Mouse (Mus musculus) forebrain, embryonic 15.5 days (tissue): ENCODE measurements around the gene Ankrd17. TPM values are rescaled to one million over a fixed set of nuclear protein-coding genes. Genes with fewer than 3 reads are reported as not detected.
"Not testable (repeated sequence)": the region's sequence is repeated elsewhere in the genome, so short reads cannot be mapped to it uniquely, and the experiment has no call there.

Source experiments
- ATAC-seq: fragments of 200-750 bp; cut with Nextera tagmentation; replicated peaks from 2 replicates; pipeline ENCODE4 v1.8.0; 2017; ENCODE audit warnings: mild to moderate bottlenecking, moderate TSS enrichment, moderate library complexity
- H3K27ac ChIP-seq: fragments of 300-500 bp; sonication (generic); replicated peaks from 2 replicates; pipeline ENCODE4 v1.5.1; 2015; ENCODE audit warnings: mild to moderate bottlenecking, inconsistent platforms
- H3K27me3 ChIP-seq: fragments of 300-500 bp; sonication (generic); 2 replicates; pipeline ENCODE4 v1.6.1; 2015; ENCODE audit warnings: inconsistent platforms
- H3K36me3 ChIP-seq: fragments of 300-500 bp; sonication (generic); 2 replicates; pipeline ENCODE4 v1.6.1; 2015; ENCODE audit warnings: mild to moderate bottlenecking, inconsistent platforms
- H3K4me1 ChIP-seq: fragments of 300-500 bp; sonication (generic); 2 replicates; pipeline ENCODE4 v1.6.1; 2015; ENCODE audit warnings: inconsistent platforms
- H3K4me2 ChIP-seq: fragments of 300-500 bp; sonication (generic); replicated peaks from 2 replicates; pipeline ENCODE4 v1.6.1; 2015; ENCODE audit warnings: mild to moderate bottlenecking, inconsistent platforms
- H3K4me3 ChIP-seq: fragments of 300-500 bp; sonication (generic); 2 replicates; pipeline ENCODE4 v1.5.1; 2015; ENCODE audit warnings: mild to moderate bottlenecking, inconsistent platforms
- H3K9ac ChIP-seq: fragments of 300-500 bp; sonication (generic); replicated peaks from 2 replicates; pipeline ENCODE4 v1.6.1; 2015; ENCODE audit warnings: mild to moderate bottlenecking, inconsistent platforms
- H3K9me3 ChIP-seq: fragments of 300-500 bp; sonication (generic); 2 replicates; pipeline ENCODE4 v1.6.1; 2016; ENCODE audit warnings: inconsistent platforms
- WGBS: fragments of 180-500 bp; shearing (Covaris S2); methylation state at CpG from one replicate; pipeline ENCODE4 v1.1.7; 2015; ENCODE audit warnings: mixed read lengths; 5-methylcytosine and 5-hydroxymethylcytosine counted together
- polyA plus RNA-seq: library from polyadenylated mRNA; unstranded; fragments of >200 nt; fragmentation: Nextera tagmentation; extraction: Ambion mirVana; gene quantifications from 2 replicates; pipeline ENCODE4 v1.2.1, GENCODE M21; 2015

The Ankrd17 gene
- polyA plus RNA-seq, 1 experiment from 2014 or later, result 30.2 TPM

GRCm38 (mm10) chr5:90298396-90298795 lies 68.0 kb downstream of the Ankrd17 start:
- H3K4me1 ChIP-seq, result no peaks in the 10 kb centered on the region
- 96% methylated on average over 11 of the region's 11 CpGs for WGBS

DNA sequence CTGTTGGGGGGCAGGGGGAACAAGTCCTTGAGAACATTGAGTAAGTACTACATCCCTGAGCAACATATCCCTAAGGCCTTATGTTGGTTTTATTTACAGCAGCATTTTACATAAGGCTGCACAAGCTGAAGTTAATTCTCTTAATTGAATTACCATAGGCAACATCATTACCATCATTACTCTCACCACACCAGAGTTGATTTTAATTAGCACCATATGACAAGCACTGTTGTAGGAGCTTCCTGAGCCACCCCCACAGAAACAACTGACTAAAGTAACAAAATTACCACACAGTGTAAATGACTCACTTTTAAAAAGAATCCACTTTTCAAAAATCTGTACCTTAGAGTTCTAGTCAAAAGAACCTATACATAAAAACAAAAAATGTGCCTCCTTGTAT lies 76.5 kb downstream of the Ankrd17 start:
- Histone ChIP-seq H3K4me1 (no peaks in the 10 kb centered on the region), H3K9me3 (no peaks in the 10 kb centered on the region), H3K27me3 (no peaks in the 10 kb centered on the region), H3K4me3 (no peak overlapping the region), H3K36me3 (peaks cover 69% of the 10 kb centered on the region), H3K27ac (no peak overlapping the region), H3K9ac (no peak overlapping the region), H3K4me2 (no peak overlapping the region)
- ATAC-seq, result no peak

More at GRCm38 (mm10) chr5:90298396-90298795, 68.0 kb downstream of the Ankrd17 start:
- Histone ChIP-seq H3K4me2 (no peak overlapping the region), H3K36me3 (peaks cover 36% of the 10 kb centered on the region), H3K27me3 (no peaks in the 10 kb centered on the region), H3K9me3 (no peaks in the 10 kb centered on the region), H3K27ac (no peak overlapping the region), H3K4me3 (no peak overlapping the region), H3K9ac (no peak overlapping the region)
- no peak for ATAC-seq

DNA sequence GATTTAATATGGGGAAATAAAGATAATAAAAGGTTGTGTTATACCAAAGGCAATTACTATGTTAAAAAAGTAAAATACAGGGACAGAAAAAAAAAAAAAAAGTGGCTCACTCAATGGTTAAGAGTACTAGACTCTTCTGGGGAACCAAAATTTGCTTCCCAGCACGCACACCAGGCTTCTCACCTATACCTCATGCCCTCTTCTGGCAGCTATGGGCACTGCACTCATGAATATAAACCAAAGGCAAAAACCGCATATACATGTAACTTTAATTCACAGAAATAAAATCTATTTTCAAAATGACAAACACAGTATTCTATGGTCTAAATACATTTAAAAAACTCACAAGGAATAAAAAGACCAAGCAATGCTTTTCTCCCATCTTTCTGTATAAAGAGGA lies 79.8 kb downstream of the Ankrd17 start:
- Histone ChIP-seq H3K27ac (no peak overlapping the region), H3K4me3 (no peak overlapping the region), H3K4me2 (no peak overlapping the region), H3K36me3 (peaks cover 68% of the 10 kb centered on the region), H3K9me3 (no peaks in the 10 kb centered on the region), H3K27me3 (no peaks in the 10 kb centered on the region), H3K4me1 (no peaks in the 10 kb centered on the region), H3K9ac (no peak overlapping the region)
- ATAC-seq, result no peak
- WGBS, result 68% methylated on average over 2 of the region's 2 CpGs

DNA sequence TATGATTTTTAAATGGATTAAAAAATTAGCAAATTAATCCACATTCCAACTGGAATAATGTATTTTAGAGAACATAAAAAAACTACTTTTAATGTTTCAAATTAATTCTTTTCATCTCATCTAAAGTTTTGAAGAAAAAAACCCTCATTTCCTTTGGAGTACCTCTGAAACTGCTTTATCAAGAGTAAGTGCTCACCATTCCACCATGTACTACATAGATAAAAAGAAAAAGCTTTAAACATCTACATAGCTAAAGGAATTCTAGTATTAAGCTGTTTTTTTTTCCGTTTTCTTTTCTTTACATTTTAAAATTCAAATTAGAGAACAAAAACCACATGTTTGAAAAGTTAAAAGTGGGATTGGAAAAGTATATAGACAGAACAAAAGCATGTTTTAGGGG lies 86.3 kb downstream of the Ankrd17 start:
- Histone ChIP-seq H3K27me3 (no peaks in the 10 kb centered on the region), H3K36me3 (peaks cover 39% of the 10 kb centered on the region), H3K27ac (no peak overlapping the region), H3K4me1 (no peaks in the 10 kb centered on the region), H3K4me3 (no peak overlapping the region), H3K9ac (no peak overlapping the region), H3K9me3 (no peaks in the 10 kb centered on the region), H3K4me2 (no peak overlapping the region)
- 93% methylated on average over 1 of the region's 1 CpGs for WGBS
- no peak for ATAC-seq

DNA sequence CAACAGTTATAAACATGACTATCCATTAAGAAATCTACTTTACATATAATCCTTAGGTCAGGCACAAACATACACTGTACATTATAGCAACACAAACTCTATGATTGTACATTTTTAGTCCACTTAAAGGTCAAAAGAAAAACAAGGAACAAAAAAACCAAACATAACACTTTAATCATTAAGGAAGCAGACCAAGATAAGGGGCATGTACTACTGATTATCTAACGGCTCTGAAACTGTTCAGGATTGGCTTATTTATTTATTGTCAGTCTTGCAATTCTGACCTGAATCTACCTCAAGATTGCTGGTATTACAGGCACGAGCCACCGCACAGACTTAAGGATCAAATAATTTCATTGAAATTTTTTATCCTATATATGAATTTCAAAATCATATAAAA lies 87.0 kb downstream of the Ankrd17 start:
- Histone ChIP-seq H3K4me3 (no peak overlapping the region), H3K27me3 (no peaks in the 10 kb centered on the region), H3K4me1 (no peaks in the 10 kb centered on the region), H3K4me2 (no peak overlapping the region), H3K9ac (no peak overlapping the region), H3K9me3 (no peaks in the 10 kb centered on the region), H3K27ac (no peak overlapping the region), H3K36me3 (peaks cover 34% of the 10 kb centered on the region)
- no peak for ATAC-seq
- 89% methylated on average over 3 of the region's 3 CpGs for WGBS

GRCm38 (mm10) chr5:90277443-90277842 lies 88.9 kb downstream of the Ankrd17 start:
- H3K9ac ChIP-seq, result no peak overlapping the region
- H3K9me3 ChIP-seq, result no peaks in the 10 kb centered on the region
- WGBS, result 93% methylated on average over 1 of the region's 1 CpGs
- H3K36me3 ChIP-seq, result peaks cover 18% of the 10 kb centered on the region
- H3K27ac ChIP-seq, result no peak overlapping the region
- no peak overlapping the region for H3K4me3 ChIP-seq
- H3K27me3 ChIP-seq, result no peaks in the 10 kb centered on the region
- H3K4me1 ChIP-seq, result no peaks in the 10 kb centered on the region
- no peak for ATAC-seq
- no peak overlapping the region for H3K4me2 ChIP-seq

GRCm38 (mm10) chr5:90274806-90275205 lies 91.6 kb downstream of the Ankrd17 start:
- no peak for ATAC-seq
- no peak overlapping the region for H3K27ac ChIP-seq
- no peaks in the 10 kb centered on the region for H3K27me3 ChIP-seq
- no peaks in the 10 kb centered on the region for H3K9me3 ChIP-seq
- H3K4me3 ChIP-seq, result no peak overlapping the region
- H3K36me3 ChIP-seq, result peaks cover 23% of the 10 kb centered on the region
- H3K4me1 ChIP-seq, result no peaks in the 10 kb centered on the region
- 84% methylated on average over 1 of the region's 1 CpGs for WGBS
- no peak overlapping the region for H3K9ac ChIP-seq
- no peak overlapping the region for H3K4me2 ChIP-seq

DNA sequence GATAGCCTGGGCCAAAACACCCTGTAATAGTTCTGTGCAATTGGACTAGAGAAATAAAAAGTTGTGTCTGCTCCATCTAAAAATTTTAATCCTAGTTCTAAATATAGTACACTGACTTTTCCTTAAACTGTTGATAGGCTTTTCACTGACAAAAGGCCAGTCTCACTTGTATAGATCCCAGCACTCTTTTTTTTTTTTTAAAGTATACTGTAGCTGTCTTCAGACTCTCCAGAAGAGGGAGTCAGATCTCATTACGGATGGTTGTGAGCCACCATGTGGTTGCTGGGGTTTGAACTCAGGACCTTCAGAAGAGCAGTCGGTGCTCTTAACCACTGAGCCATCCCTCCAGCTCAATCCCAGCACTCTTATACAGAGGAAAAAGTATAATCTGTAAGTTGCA lies 104.1 kb downstream of the Ankrd17 start:
- H3K36me3 ChIP-seq, result peaks cover 71% of the 10 kb centered on the region
- not testable (repeated sequence) for H3K9me3 ChIP-seq, H3K27me3 ChIP-seq, H3K9ac ChIP-seq, H3K4me3 ChIP-seq, H3K27ac ChIP-seq, H3K4me1 ChIP-seq, H3K4me2 ChIP-seq, ATAC-seq
- 79% methylated on average over 2 of the region's 2 CpGs for WGBS

DNA sequence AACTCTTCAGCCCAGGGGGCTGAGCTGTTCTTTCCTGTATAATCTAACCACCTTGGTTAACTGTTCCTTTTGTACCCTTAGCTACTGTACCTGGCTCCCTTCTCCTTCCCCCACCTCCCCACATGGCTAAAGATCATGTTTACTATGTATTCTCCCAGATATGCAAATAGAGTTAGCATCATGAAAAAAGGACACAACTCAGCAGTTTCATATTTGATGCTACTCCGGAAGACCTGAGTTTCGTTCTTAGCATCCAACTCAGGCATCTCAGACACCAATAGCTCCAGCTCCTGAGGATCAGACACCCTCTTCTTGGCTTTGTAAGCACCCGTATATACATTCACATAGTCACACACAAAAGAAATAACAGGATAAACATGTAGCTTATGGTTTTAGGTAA lies 109.4 kb downstream of the Ankrd17 start:
- Histone ChIP-seq H3K9me3 (no peaks in the 10 kb centered on the region), H3K4me3 (no peak overlapping the region), H3K27ac (no peak overlapping the region), H3K27me3 (no peaks in the 10 kb centered on the region), H3K36me3 (peaks cover 84% of the 10 kb centered on the region), H3K4me2 (no peak overlapping the region), H3K9ac (no peak overlapping the region), H3K4me1 (no peaks in the 10 kb centered on the region)
- ATAC-seq, result no peak
- 95% methylated on average over 3 of the region's 3 CpGs for WGBS

DNA sequence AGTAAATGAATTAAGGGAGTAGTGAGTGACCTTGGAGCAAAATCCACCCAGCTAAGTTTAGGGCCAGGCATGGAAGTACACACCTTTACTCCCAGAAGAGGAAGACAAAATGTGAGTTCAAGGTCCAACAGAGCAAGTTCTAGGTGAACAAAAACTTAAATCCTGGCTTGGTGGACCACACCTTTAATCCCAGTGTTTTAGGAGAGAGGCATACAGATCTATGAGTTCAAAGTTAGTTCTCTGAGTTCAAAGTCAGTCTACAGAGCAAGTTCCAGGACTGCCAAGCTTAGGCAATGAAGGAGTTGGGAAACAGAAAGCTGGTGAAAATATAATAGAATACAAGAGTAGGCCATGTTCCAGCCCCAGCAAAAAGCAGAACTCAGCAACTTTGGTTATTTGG lies 118.9 kb downstream of the Ankrd17 start:
- Histone ChIP-seq H3K27ac (no peak overlapping the region), H3K9me3 (no peaks in the 10 kb centered on the region), H3K36me3 (peaks cover 71% of the 10 kb centered on the region), H3K4me2 (no peak overlapping the region), H3K9ac (no peak overlapping the region), H3K4me1 (no peaks in the 10 kb centered on the region), H3K4me3 (no peak overlapping the region), H3K27me3 (no peaks in the 10 kb centered on the region)
- no peak for ATAC-seq

DNA sequence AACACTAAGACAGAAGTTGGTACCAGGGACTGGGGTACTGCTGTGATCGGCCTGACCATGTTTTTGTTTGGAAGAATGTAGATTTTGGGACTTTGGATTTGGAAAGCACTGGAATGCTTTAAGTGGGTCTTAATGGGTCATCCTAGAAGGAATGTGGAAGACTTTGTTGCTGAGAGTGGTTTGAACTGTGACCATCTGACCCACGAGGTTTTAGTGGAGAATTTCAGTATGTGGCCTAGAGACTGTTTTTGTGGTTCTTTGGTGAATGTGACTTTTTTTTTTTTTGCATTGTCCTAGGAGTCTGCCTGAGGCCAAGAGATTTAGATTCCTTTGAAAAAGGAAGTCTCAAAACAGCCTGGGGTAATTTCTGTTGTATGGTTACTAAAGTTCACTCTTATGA lies 119.4 kb downstream of the Ankrd17 start:
- H3K4me2 ChIP-seq, result no peak overlapping the region
- no peaks in the 10 kb centered on the region for H3K4me1 ChIP-seq
- no peak overlapping the region for H3K9ac ChIP-seq
- no peak overlapping the region for H3K4me3 ChIP-seq
- peaks cover 72% of the 10 kb centered on the region for H3K36me3 ChIP-seq
- H3K27ac ChIP-seq, result no peak overlapping the region
- H3K9me3 ChIP-seq, result no peaks in the 10 kb centered on the region
- WGBS, result 86% methylated on average over 2 of the region's 2 CpGs
- ATAC-seq, result no peak
- no peaks in the 10 kb centered on the region for H3K27me3 ChIP-seq

- WGBS, result 91% methylated on average over 4 of the region's 4 CpGs
- no peak overlapping the region for H3K4me3 ChIP-seq
- H3K27me3 ChIP-seq, result no peaks in the 10 kb centered on the region
- H3K9me3 ChIP-seq, result no peaks in the 10 kb centered on the region
- peaks cover 72% of the 10 kb centered on the region for H3K36me3 ChIP-seq
- H3K4me2 ChIP-seq, result no peak overlapping the region
- no peak overlapping the region for H3K9ac ChIP-seq
- no peaks in the 10 kb centered on the region for H3K4me1 ChIP-seq
- no peak overlapping the region for H3K27ac ChIP-seq
- ATAC-seq, result no peak
Observed at GRCm38 (mm10) chr5:90246567-90246966, 119.8 kb downstream of the Ankrd17 start.

- Histone ChIP-seq H3K4me3 (no peak overlapping the region), H3K36me3 (peaks cover 71% of the 10 kb centered on the region), H3K9me3 (no peaks in the 10 kb centered on the region), H3K4me1 (no peaks in the 10 kb centered on the region), H3K27me3 (no peaks in the 10 kb centered on the region), H3K9ac (no peak overlapping the region), H3K4me2 (no peak overlapping the region), H3K27ac (no peak overlapping the region)
- WGBS, result 87% methylated on average over 4 of the region's 4 CpGs
- ATAC-seq, result no peak
Observed at GRCm38 (mm10) chr5:90245416-90245815, 121.0 kb downstream of the Ankrd17 start.
